Mouse (Mus musculus) embryonic stem cell, embryonic (primary cell): ENCODE measurements around the gene Slc38a9.

Experiments
- CTCF ChIA-PET, 4 experiments: fragments of 300-600 bp in 2 of 4; fragments of 350-600 bp in 2 of 4; sonication (Branson Sonifier 250); formaldehyde crosslinking; loops; one replicate each; lab custom pipeline; 2022; ENCODE audit warnings: inconsistent platforms in 2 of 4; lab: Charles Lee
- POLR2A ChIA-PET, 4 experiments: fragments of 300-600 bp in 2 of 4; fragments of 350-600 bp in 2 of 4; sonication (Branson Sonifier 250); formaldehyde crosslinking; loops; one replicate each; lab custom pipeline; 2022; ENCODE audit warnings: antibody characterized with exemption in 4 of 4, inconsistent platforms in 1 of 4; lab: Charles Lee

The Slc38a9 gene

GRCm38 (mm10) chr13:112734906-112735713 is 74.6 kb downstream of the Slc38a9 start:
- CTCF ChIA-PET, result interaction anchor here in 2 of 4 experiments (0.8 to 1.4 kb wide), 2 partner anchors 301 to 1207 kb away, joined by 3 read pairs; no protein-coding TSS in a partner anchor
- POLR2A ChIA-PET, result interaction anchor here in 3 of 4 experiments (0.6 to 1.8 kb wide), 15 partner anchors 10 to 192 kb away, joined by 3 to 7 read pairs (median 4); partner anchors contain the start of genes Plpp1 (in 2 of the 3), Dhx29 (in 1 of the 3) and Mtrex (in 1 of the 3)

DNA sequence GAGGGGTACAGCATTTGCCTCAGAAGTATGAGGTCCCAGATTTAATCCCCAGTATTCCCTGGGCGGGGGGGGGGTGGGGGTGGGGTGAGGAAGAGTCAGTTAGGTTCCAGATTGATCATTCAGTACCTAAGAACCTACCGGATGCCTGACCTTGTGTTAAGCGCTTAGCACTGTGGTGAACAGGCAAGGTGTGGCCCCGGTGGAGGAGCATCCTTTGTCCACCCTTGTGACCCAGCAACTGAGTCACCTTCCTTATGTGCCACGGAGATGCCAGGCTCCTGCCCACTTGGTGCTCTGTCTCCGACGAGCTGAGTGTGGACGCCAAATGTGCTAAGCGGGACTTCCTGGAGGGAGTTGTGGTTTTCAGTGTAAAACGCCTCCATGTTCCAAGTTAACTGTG is 75.9 kb downstream of the Slc38a9 start:
- ChIA-PET CTCF (no interaction called here), POLR2A (interaction anchor here in 3 of 4 experiments (0.6 to 1.4 kb wide), 9 partner anchors 16 to 515 kb away, joined by 3 to 5 read pairs (median 3); partner anchors contain the start of gene Plpp1 (in 2 of the 3))

DNA sequence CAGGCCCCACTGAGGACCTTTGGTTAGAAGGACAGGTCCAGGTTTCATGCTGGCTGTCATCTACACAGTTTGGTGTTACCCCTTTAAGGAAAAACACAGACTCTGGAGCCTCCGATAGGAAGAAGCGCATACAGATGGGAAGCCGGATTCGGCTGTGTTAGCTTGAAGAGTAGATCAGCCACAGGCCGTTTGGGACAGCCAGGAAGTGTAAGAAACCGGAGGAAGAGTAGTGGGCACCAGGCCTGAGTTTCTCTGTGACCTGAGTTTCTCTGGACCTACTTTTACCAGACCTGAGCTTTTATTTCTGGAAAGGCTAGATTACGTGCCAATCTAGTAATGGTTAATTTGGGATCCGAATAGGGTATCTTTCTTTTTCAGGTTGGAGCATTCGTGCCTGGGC is 76.6 kb downstream of the Slc38a9 start:
- ChIA-PET POLR2A (interaction anchor here in 3 of 4 experiments (0.6 to 1.4 kb wide), 8 partner anchors 15 to 214 kb away, joined by 3 to 5 read pairs (median 4); partner anchors contain the start of gene Plpp1 (in 1 of the 3)), CTCF (interaction anchor here in 1 of 4 experiments (0.7 kb wide), 1 partner anchor 74 kb away, joined by 7 read pairs; no protein-coding TSS in a partner anchor)

GRCm38 (mm10) chr13:112738005-112738404 is 77.5 kb downstream of the Slc38a9 start:
- ChIA-PET POLR2A (interaction anchor here in 2 of 4 experiments (1.0 to 1.2 kb wide), 2 partner anchors 13 to 15 kb away, joined by 3 read pairs; no protein-coding TSS in a partner anchor), CTCF (no interaction called here)

DNA sequence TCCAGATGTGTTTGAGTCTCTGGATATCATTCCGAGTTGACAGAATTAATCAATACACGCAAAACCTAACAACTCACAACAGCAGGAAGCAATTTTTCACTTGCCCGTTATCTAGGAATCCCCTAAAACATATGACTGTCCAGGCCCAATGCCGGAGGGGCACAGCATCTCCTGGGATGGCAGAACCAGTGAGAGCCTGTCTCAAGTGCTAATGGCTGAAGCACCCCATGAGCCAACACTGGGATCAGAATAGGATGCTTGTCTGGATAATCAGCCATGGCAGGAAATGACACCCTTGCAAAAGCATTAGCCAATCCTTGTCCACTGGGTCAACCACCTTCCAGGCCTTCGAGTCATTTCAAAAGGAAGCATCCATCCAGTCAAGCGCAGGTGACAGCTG is 79.5 kb downstream of the Slc38a9 start:
- ChIA-PET POLR2A (no interaction called here), CTCF (no interaction called here)

DNA sequence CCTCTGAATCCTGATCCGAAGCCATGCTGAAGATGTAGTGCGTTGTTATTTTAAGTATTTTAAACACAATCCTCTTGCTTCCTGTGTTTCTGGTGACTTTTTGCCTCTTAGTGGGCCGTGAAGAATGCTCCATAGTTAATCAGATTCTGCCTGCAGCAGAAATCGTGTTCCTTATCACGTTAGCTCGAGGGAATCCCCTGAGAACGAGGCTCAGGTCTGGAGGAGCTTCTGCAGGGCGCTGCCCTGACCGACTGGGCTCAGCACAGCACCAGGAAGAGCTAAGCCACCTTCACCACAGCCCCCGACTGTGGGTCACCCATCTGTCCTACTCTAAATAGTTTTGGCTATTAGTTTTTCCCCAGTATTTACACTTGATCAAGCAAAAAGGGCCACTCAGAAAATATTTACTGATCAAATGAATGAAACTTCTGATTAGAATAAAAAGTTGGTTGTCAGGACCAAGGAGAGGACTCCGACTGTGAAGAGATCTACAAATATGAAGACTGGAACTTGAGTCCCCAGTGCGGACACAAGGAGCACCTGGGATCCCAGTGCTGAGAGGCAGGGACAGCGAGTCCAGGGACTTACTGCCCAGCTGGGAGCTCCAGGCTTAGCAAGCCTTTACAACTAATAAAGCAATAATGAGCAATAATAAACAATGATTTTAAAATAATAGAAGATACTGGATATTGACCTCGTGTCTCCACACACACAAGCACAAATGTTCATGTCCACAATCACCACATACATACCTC is 81.7 kb downstream of the Slc38a9 start:
- POLR2A ChIA-PET, result interaction anchor here in 1 of 4 experiments (0.9 to 1.2 kb wide), 2 partner anchors 11 to 58 kb away, joined by 4 to 5 read pairs; partner anchors contain the start of gene Plpp1
- CTCF ChIA-PET, result interaction anchor here in 1 of 4 experiments (0.6 kb wide), 1 partner anchor 304 kb away, joined by 3 read pairs; the partner anchor contains the start of gene Gpx8

- POLR2A ChIA-PET, result interaction anchor here in 1 of 4 experiments (0.9 to 1.3 kb wide), 4 partner anchors 9 to 82 kb away, joined by 3 to 5 read pairs (median 4); partner anchors contain the start of gene Plpp1
- CTCF ChIA-PET, result interaction anchor here in 1 of 4 experiments (0.6 kb wide), 1 partner anchor 9 kb away, joined by 3 read pairs; no protein-coding TSS in a partner anchor
Measured at GRCm38 (mm10) chr13:112743647-112744046, 83.1 kb downstream of the Slc38a9 start.

DNA sequence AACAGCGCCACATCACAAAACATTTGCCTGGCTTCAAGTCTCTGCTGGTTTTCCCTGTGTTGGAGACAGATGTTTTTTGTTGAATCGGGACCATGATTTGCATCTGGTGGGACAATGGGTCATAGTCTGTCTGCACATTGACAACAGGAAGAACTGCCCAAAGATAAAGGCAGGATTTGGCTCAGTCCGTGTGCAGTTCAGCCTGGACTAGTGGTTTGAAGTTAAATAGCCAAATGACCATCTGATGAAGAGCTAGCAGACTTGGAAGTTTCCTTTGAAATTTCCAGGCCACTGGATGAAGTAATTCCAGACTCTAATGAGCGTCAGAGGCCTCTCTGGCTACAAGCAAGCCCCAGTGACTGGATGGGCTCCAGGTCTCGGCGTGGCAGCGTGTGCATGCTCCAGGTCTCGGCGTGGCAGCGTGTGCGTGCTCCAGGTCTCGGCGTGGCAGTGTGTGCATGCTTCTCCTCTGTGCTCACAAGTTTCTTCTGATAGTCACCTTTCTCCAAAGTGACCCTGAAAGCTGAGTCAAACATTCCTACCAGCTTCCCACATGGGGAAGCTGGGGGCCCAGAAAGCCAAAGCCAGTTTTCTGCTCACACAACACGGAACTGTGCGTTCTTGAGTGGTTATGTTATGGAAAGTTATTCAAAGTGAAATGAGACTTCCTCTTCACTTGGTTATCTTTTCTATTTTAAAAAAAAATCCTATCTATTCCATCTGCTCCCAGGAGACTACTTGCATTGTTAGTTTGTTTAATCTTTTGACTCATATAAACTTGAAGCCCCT is 83.7 kb downstream of the Slc38a9 start:
- CTCF ChIA-PET, result no interaction called here
- POLR2A ChIA-PET, result interaction anchor here in 1 of 4 experiments (1.0 to 1.3 kb wide), 3 partner anchors 12 to 83 kb away, joined by 3 to 4 read pairs (median 3); no protein-coding TSS in a partner anchor

- CTCF ChIA-PET, result no interaction called here
- POLR2A ChIA-PET, result interaction anchor here (0.5 to 1.9 kb wide), 12 partner anchors 11 to 240 kb away, joined by 3 to 9 read pairs (median 4); partner anchors contain the start of gene Plpp1 (in 1 of the 4)
Measured at GRCm38 (mm10) chr13:112745936-112746694, 85.6 kb downstream of the Slc38a9 start.

- CTCF ChIA-PET, result interaction anchor here in 1 of 4 experiments (0.5 kb wide), 1 partner anchor 975 kb away, joined by 9 read pairs; no protein-coding TSS in a partner anchor
Measured at GRCm38 (mm10) chr13:112746695-112747055, 86.1 kb downstream of the Slc38a9 start.

DNA sequence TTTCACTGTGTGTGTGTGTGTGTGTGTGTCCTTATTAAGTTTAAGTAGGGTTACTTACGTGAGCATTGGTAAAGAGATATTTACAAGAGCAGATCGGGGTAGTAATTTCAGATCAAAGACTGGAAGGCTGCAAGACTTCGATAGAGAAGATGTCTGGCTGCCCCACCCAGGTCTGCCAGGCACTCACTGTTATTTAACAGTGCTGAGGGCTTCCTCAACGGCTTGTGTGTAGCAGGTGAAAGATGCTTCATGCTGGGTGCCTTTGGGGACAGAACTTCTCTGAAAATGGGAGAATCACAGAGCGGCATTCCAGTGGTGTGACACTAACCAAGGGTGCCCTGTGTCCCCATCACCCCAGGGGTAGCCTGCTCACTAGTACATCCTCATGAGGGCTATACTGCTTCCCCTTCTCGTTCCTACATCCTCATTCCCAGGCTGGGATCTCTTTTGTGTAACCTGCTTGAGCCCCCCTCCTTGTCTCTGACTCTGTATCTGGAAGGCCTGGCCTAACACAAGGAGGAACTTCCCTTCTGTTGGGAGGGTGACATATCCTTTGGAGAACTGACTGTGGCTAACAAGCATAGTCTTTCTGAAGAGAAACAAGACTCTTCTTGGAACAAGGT is 87.4 kb downstream of the Slc38a9 start:
- ChIA-PET CTCF (no interaction called here), POLR2A (interaction anchor here in 2 of 4 experiments (0.6 to 1.9 kb wide), 7 partner anchors 10 to 253 kb away, joined by 3 to 6 read pairs (median 4); no protein-coding TSS in a partner anchor)

More at GRCm38 (mm10) chr13:112746695-112747055, 86.1 kb downstream of the Slc38a9 start:
- POLR2A ChIA-PET, result interaction anchor here (0.5 to 1.9 kb wide), 11 partner anchors 11 to 239 kb away, joined by 3 to 9 read pairs (median 4); partner anchors contain the start of genes Dhx29 (in 1 of the 4), Mtrex (in 1 of the 4) and Plpp1 (in 1 of the 4)

GRCm38 (mm10) chr13:112748808-112749510 is 88.4 kb downstream of the Slc38a9 start:
- POLR2A ChIA-PET, result interaction anchor here in 1 of 4 experiments (0.6 kb wide), 3 partner anchors 53 to 293 kb away, joined by 3 to 4 read pairs (median 4); no protein-coding TSS in a partner anchor
- CTCF ChIA-PET, result interaction anchor here in 1 of 4 experiments (0.9 kb wide), 1 partner anchor 75 kb away, joined by 11 read pairs; no protein-coding TSS in a partner anchor

- CTCF ChIA-PET, result interaction anchor here in 1 of 4 experiments (0.9 kb wide), 1 partner anchor 76 kb away, joined by 11 read pairs; no protein-coding TSS in a partner anchor
- POLR2A ChIA-PET, result interaction anchor here in 2 of 4 experiments (0.6 to 6.3 kb wide), 3 partner anchors 51 to 492 kb away, joined by 4 to 38 read pairs (median 20); partner anchors contain the start of gene Plpp1 (in 2 of the 2)
Measured at GRCm38 (mm10) chr13:112749881-112750280, 89.3 kb downstream of the Slc38a9 start.

DNA sequence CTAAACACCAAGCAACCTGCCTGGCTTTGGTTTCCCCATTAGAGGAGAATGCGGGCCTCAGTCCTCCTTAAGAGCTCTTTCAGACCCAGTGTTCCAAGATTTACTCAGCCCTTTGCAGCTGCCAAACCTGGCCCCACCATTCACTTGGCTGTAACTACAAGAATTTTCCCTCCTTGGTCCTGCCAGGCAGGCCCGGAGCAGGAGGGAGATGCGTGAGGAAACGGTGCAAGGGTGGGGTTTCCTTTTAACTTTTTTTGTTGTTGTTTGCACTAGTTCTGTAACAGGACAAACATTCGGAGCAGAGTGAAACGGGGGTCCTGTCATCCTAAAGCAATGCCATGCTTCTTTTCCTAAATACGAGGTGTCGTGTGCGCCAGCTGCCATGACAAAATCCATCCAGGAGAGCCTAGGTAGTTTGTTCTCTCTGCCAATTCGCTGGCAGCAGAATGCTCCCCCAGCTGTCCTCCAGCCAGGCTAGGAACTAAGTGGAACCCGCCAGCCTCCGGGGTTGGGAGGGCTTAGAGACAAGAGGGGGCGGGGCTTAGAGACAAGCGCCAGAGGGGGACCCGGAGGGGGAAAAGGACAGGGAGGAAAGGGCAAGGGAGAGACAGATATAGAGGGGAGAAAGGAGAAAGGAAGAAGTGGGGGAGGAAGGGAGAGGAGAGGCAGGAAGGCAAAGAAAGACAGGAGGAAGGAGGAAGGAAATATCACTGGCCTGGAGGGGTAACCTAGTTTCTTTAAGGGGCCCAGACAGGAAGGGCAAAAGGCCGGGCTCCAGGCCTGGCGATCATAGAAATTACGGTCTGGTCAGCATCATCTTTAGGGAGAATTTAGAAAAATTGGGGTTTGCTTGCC is 91.1 kb downstream of the Slc38a9 start:
- ChIA-PET CTCF (interaction anchor here in 1 of 4 experiments (0.8 kb wide), 1 partner anchor 74 kb away, joined by 3 read pairs; no protein-coding TSS in a partner anchor), POLR2A (interaction anchor here in 2 of 4 experiments (0.6 to 6.3 kb wide), 14 partner anchors 8 to 298 kb away, joined by 3 to 38 read pairs (median 4); partner anchors contain the start of gene Plpp1 (in 2 of the 2))
